Mouse (Mus musculus) stomach, postnatal 0 days (tissue): ENCODE measurements around the gene Zfp606. TPM values are rescaled to one million over a fixed set of nuclear protein-coding genes. Genes with fewer than 3 reads are reported as not detected.
A peak's percentile ranks its signal among the peaks of the same experiment; 100 is the strongest.

Experiments used
- ATAC-seq: fragments of 200-750 bp; cut with Nextera tagmentation; 2 replicates; pipeline ENCODE4 v1.8.0; 2017; ENCODE audit not compliant: low FRiP score, low TSS enrichment
- DNase-seq: peaks from one replicate; pipeline ENCODE4 v3.0.0-alpha.2; 2016; ENCODE audit warnings: low spot score
- H3K27ac ChIP-seq: fragments of 300-500 bp; sonication (generic); replicated peaks from 2 replicates; pipeline ENCODE4 v1.5.1; 2014; ENCODE audit warnings: mild to moderate bottlenecking, control low read depth
- H3K27me3 ChIP-seq: fragments of 300-500 bp; sonication (generic); 2 replicates; pipeline ENCODE4 v1.6.1; 2014; ENCODE audit warnings: low read length; ENCODE audit not compliant: control insufficient read depth, insufficient read depth
- H3K36me3 ChIP-seq: fragments of 300-500 bp; sonication (generic); 2 replicates; pipeline ENCODE4 v1.6.1; 2014; ENCODE audit warnings: low read length, mixed read lengths; ENCODE audit not compliant: control insufficient read depth, insufficient read depth
- H3K4me1 ChIP-seq: fragments of 300-500 bp; sonication (generic); replicated peaks from 2 replicates; pipeline ENCODE4 v1.6.1; 2014; ENCODE audit warnings: antibody characterized with exemption; ENCODE audit not compliant: control insufficient read depth, insufficient read depth
- H3K4me2 ChIP-seq: fragments of 300-500 bp; sonication (generic); replicated peaks from 2 replicates; pipeline ENCODE4 v1.6.1; 2014; ENCODE audit warnings: low read depth, mild to moderate bottlenecking, control low read depth, moderate library complexity
- H3K4me3 ChIP-seq: fragments of 300-500 bp; sonication (generic); 2 replicates; pipeline ENCODE4 v1.5.1; 2014; ENCODE audit warnings: low read depth, low read length, control low read depth
- H3K9ac ChIP-seq: fragments of 300-500 bp; sonication (generic); 2 replicates; pipeline ENCODE4 v1.6.1; 2014; ENCODE audit warnings: mild to moderate bottlenecking, low read length, control low read depth, mixed read lengths
- H3K9me3 ChIP-seq: fragments of 300-500 bp; sonication (generic); 2 replicates; pipeline ENCODE4 v1.6.1; 2016; ENCODE audit warnings: low read length; ENCODE audit not compliant: control insufficient read depth
- CTCF ChIP-seq: IDR thresholded peaks from 2 replicates; pipeline ENCODE4 v1.5.1; 2016; ENCODE audit warnings: antibody characterized with exemption, low read depth, mild to moderate bottlenecking, moderate library complexity
- EP300 ChIP-seq: optimal IDR thresholded peaks from 2 replicates; pipeline ENCODE3; 2016; ENCODE audit warnings: antibody characterized with exemption
- WGBS: fragments of 180-500 bp; shearing (Covaris S2); extraction: QIAGEN DNeasy Blood & Tissue Kit; methylation state at CpG from one replicate; pipeline ENCODE4 v1.1.7; 2014; 5-methylcytosine and 5-hydroxymethylcytosine counted together
- polyA plus RNA-seq: library from polyadenylated mRNA; unstranded; fragments of >200 nt; fragmentation: Nextera tagmentation; extraction: Ambion mirVana; gene quantifications from 2 replicates; pipeline ENCODE4 v1.2.1, GENCODE M21; 2015

Gene Zfp606
- 5.4 and 5.7 TPM in 2 replicates for polyA plus RNA-seq

- peak within 1 kb of the TSS; percentile 93 for H3K27ac ChIP-seq
- no peaks in the 10 kb centered on the region for H3K9me3 ChIP-seq
- no peaks in the 10 kb centered on the region for H3K27me3 ChIP-seq
- H3K4me3 ChIP-seq = peak within 1 kb of the TSS; percentile 98
- under 1% methylated on average over 53 of the region's 53 CpGs for WGBS
- TF ChIP-seq CTCF (no peak), EP300 (no peak)
- peaks cover 14% of the 10 kb centered on the region for H3K36me3 ChIP-seq
- peak; percentile 87 for DNase-seq
- ATAC-seq = peak; percentile 99
- H3K9ac ChIP-seq = peak within 1 kb of the TSS; percentile 98
- peak within 1 kb of the TSS; percentile 60 for H3K4me2 ChIP-seq
- H3K4me1 ChIP-seq = no peaks in the 10 kb centered on the region
Observed at GRCm38 (mm10) chr7:12478158-12479008, at the start of gene Zfp606. Gene Zfp606, plus strand, starts transcription at chr7:12478293.

GRCm38 (mm10) chr7:12479009-12479346 is 885 bp downstream of the Zfp606 start:
- peaks cover 20% of the 10 kb centered on the region for H3K36me3 ChIP-seq
- peak overlapping the region; percentile 98 for H3K4me3 ChIP-seq
- TF ChIP-seq CTCF (no peak), EP300 (no peak)
- H3K4me2 ChIP-seq = peak overlapping the region; percentile 60
- no peak for ATAC-seq
- H3K27ac ChIP-seq = no peak overlapping the region
- 1% methylated on average over 8 of the region's 8 CpGs for WGBS
- H3K9me3 ChIP-seq = no peaks in the 10 kb centered on the region
- no peaks in the 10 kb centered on the region for H3K4me1 ChIP-seq
- H3K27me3 ChIP-seq = no peaks in the 10 kb centered on the region
- no peak for DNase-seq
- peak overlapping the region; percentile 98 for H3K9ac ChIP-seq

- ATAC-seq (no peak), DNase-seq (no peak)
- Histone ChIP-seq H3K9ac (no peak overlapping the region), H3K4me1 (no peaks in the 10 kb centered on the region), H3K27ac (no peak overlapping the region), H3K4me2 (peak overlapping the region; percentile 60), H3K4me3 (peak overlapping the region; percentile 98; the same call in 1 of the 2 replicates), H3K9me3 (no peaks in the 10 kb centered on the region), H3K27me3 (no peaks in the 10 kb centered on the region), H3K36me3 (peaks cover 25% of the 10 kb centered on the region)
- 82% methylated on average over 4 of the region's 4 CpGs for WGBS
- TF ChIP-seq EP300 (no peak), CTCF (no peak)
Observed at GRCm38 (mm10) chr7:12479525-12479924, 1.4 kb downstream of the Zfp606 start.

GRCm38 (mm10) chr7:12483771-12484170 is 5.7 kb downstream of the Zfp606 start:
- Histone ChIP-seq H3K9me3 (no peaks in the 10 kb centered on the region), H3K36me3 (peaks cover 37% of the 10 kb centered on the region), H3K4me3 (no peak overlapping the region), H3K4me1 (no peaks in the 10 kb centered on the region), H3K9ac (no peak overlapping the region), H3K4me2 (no peak overlapping the region), H3K27ac (no peak overlapping the region), H3K27me3 (no peaks in the 10 kb centered on the region)
- ATAC-seq = no peak
- no peak for DNase-seq
- TF ChIP-seq CTCF = no peak
- no peak for TF ChIP-seq EP300
- WGBS = 95% methylated on average over 6 of the region's 6 CpGs

GRCm38 (mm10) chr7:12485956-12486355 is 7.9 kb downstream of the Zfp606 start:
- Histone ChIP-seq H3K9me3 (no peaks in the 10 kb centered on the region), H3K4me3 (no peak overlapping the region), H3K4me2 (no peak overlapping the region), H3K36me3 (peaks cover 52% of the 10 kb centered on the region), H3K4me1 (no peaks in the 10 kb centered on the region), H3K9ac (no peak overlapping the region), H3K27me3 (no peaks in the 10 kb centered on the region), H3K27ac (no peak overlapping the region)
- no peak for ATAC-seq
- TF ChIP-seq EP300 (no peak), CTCF (peak; percentile 23; the same call in 1 of the 2 replicates)
- 91% methylated on average over 1 of the region's 1 CpGs for WGBS
- DNase-seq = no peak

- Histone ChIP-seq H3K27ac (no peak overlapping the region), H3K9me3 (no peaks in the 10 kb centered on the region), H3K36me3 (peaks cover 51% of the 10 kb centered on the region), H3K27me3 (no peaks in the 10 kb centered on the region), H3K9ac (no peak overlapping the region), H3K4me2 (no peak overlapping the region), H3K4me3 (no peak overlapping the region), H3K4me1 (no peaks in the 10 kb centered on the region)
- TF ChIP-seq CTCF = no peak
- no peak for TF ChIP-seq EP300
- ATAC-seq (no peak), DNase-seq (no peak)
Observed at GRCm38 (mm10) chr7:12486691-12487090, 8.6 kb downstream of the Zfp606 start.
